Mouse (Mus musculus): ENCODE measurements around the gene Txnrd1. TPM values are rescaled to one million over a fixed set of nuclear protein-coding genes. Genes with fewer than 3 reads are reported as not detected.

The Txnrd1 gene
- 189 and 195 TPM in 2 replicates for polyA plus RNA-seq (2014; fragmentation: Nextera tagmentation; extraction: Ambion mirVana)

DNA sequence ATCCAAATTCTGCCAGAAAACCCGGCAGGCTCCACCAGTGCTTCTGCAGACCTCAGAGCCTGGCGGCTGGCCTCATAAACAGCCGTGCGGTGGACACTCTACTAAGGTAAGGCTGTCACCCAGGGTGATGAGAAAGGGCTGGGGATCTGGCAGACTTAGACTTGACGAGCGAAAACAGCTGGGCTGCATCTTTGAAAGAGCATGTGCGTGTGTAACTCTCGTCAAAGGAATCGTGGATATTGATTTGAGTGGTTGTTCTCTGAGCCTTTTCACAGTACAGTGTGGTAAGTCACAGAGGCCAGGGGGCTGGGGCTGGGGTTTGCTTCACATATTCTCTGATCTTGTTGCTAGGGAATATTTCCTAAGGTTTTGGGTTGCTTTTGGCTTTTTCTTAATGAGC lies at the start of gene Txnrd1:
TSS of gene Txnrd1 (plus strand) at position 26 of the 400 bp plus-strand sequence.
- Histone ChIP-seq H3K9ac (ENCODE audit: low read length) (0 out of 2 replicates have a peak within 1 kb of the TSS, but pooled peaks have one; percentile 2), H3K4me1 (ENCODE audit: control insufficient read depth, insufficient read depth, low read length) (0 out of 2 replicates have a peak, but pooled peaks cover 3% of the 10 kb centered on the region), H3K36me3 (ENCODE audit: control insufficient read depth, insufficient read depth, low read length) (no peaks in the 10 kb centered on the region), H3K27me3 (ENCODE audit: control insufficient read depth, insufficient read depth, low read length) (no peaks in the 10 kb centered on the region), H3K4me3 (ENCODE audit: low read depth, low read length) (no peak within 1 kb of the TSS), H3K9me3 (ENCODE audit: control insufficient read depth, low read length) (no peaks in the 10 kb centered on the region), H3K4me2 (no peak within 1 kb of the TSS), H3K27ac (ENCODE audit: low read depth, low read length) (no peak within 1 kb of the TSS)
- ATAC-seq (ENCODE audit: low FRiP score) (no peak), DNase-seq (ENCODE audit: low spot score, missing footprints) (peak; percentile 87)
- 73% methylated on average over 9 of the region's 9 CpGs for WGBS

DNA sequence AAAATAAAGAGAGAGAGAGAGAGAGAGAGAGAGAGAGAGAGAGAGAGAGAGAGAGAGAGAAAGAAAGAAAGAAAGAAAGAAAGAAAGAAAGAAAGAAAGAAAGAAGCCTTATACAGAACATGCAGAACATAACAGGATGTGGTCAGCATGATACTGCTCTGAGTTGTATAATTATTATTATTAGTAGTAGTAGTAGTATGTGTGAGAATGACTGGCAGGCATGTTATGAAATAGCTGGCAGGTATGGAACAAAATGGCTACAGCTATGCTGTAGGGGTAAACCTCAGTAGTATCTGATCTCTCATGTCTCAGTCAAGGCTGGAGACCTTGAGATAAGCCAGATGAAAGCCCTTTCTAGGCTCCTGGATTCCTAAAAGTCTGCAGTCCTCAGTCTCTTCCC lies 44.6 kb upstream of the Txnrd1 start:
- ATAC-seq (ENCODE audit: low FRiP score): no peak

DNA sequence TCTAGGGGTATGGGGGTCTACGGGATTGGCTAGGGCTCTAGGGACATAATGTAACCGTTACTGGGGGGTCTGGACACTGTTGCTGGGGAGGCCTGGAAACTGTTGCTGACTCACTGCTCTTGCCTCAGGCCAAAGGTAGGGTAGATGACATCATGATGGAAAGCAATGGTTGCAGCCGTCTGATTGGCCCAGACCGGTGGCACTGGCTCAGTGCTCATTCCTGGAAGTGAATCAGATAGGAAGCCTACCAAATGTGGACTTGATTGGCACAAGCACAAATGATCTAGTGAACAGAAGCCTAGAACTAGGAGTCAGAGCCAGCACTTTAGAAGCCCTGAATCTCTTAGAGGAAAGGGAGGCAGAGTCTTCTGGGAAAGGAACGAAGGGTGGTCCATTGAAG lies 43.2 kb upstream of the Txnrd1 start:
- no peaks in the 10 kb centered on the region for H3K36me3 ChIP-seq (ENCODE audit: control insufficient read depth, insufficient read depth, low read length)
- DNase-seq (ENCODE audit: low spot score, missing footprints) (no peak), ATAC-seq (ENCODE audit: low FRiP score) (no peak)
- H3K27ac ChIP-seq (ENCODE audit: low read depth, low read length): no peak overlapping the region
- no peaks in the 10 kb centered on the region; the same call in 1 of the 2 replicates for H3K9me3 ChIP-seq (ENCODE audit: control insufficient read depth, low read length)
- WGBS: 87% methylated on average over 5 of the region's 5 CpGs
- no peaks in the 10 kb centered on the region for H3K27me3 ChIP-seq (ENCODE audit: control insufficient read depth, insufficient read depth, low read length)
- H3K4me2 ChIP-seq: no peak overlapping the region
- H3K4me1 ChIP-seq (ENCODE audit: control insufficient read depth, insufficient read depth, low read length): no peaks in the 10 kb centered on the region
- H3K9ac ChIP-seq (ENCODE audit: low read length): no peak overlapping the region
- no peak overlapping the region for H3K4me3 ChIP-seq (ENCODE audit: low read depth, low read length)

More for the DNA sequence above, 44.6 kb upstream of the Txnrd1 start:
- H3K4me1 ChIP-seq (ENCODE audit: control insufficient read depth, insufficient read depth, low read length): no peaks in the 10 kb centered on the region
- H3K9ac ChIP-seq (ENCODE audit: low read length): no peak overlapping the region
- H3K27ac ChIP-seq (ENCODE audit: low read depth, low read length): no peak overlapping the region
- no peak for DNase-seq (ENCODE audit: low spot score, missing footprints)
- H3K9me3 ChIP-seq (ENCODE audit: control insufficient read depth, low read length): no peaks in the 10 kb centered on the region; the same call in 1 of the 2 replicates
- no peaks in the 10 kb centered on the region for H3K36me3 ChIP-seq (ENCODE audit: control insufficient read depth, insufficient read depth, low read length)
- no peak overlapping the region for H3K4me2 ChIP-seq
- H3K4me3 ChIP-seq (ENCODE audit: low read depth, low read length): no peak overlapping the region
- H3K27me3 ChIP-seq (ENCODE audit: control insufficient read depth, insufficient read depth, low read length): no peaks in the 10 kb centered on the region

DNA sequence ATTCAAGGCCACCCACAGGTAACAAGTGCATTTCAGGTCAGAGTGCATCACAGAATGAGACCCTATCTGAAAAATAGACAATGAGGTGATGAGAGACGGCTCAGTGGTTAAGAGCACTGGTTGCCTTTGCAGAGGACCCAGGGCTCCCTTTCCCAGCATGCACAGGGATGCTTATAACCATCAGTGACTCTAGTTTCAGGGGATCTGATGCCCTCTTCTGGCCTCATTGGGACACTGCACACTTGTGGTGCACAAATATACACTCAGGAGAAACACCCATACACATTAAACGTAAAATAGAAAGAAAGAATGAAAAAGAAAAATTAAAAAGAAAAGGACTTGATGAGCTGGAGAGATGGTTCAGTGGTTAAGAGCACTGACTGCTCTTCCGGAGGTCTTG lies 42.0 kb upstream of the Txnrd1 start:
- DNase-seq (ENCODE audit: low spot score, missing footprints): no peak
- Histone ChIP-seq H3K9ac (ENCODE audit: low read length) (no peak overlapping the region), H3K36me3 (ENCODE audit: control insufficient read depth, insufficient read depth, low read length) (no peaks in the 10 kb centered on the region), H3K27ac (ENCODE audit: low read depth, low read length) (no peak overlapping the region), H3K4me2 (no peak overlapping the region), H3K9me3 (ENCODE audit: control insufficient read depth, low read length) (no peaks in the 10 kb centered on the region; the same call in 1 of the 2 replicates), H3K4me3 (ENCODE audit: low read depth, low read length) (no peak overlapping the region), H3K27me3 (ENCODE audit: control insufficient read depth, insufficient read depth, low read length) (no peaks in the 10 kb centered on the region), H3K4me1 (ENCODE audit: control insufficient read depth, insufficient read depth, low read length) (peaks cover 2% of the 10 kb centered on the region; the same call in 1 of the 2 replicates)
- ATAC-seq (ENCODE audit: low FRiP score): no peak
- WGBS: 90% methylated on average over 3 of the region's 3 CpGs

DNA sequence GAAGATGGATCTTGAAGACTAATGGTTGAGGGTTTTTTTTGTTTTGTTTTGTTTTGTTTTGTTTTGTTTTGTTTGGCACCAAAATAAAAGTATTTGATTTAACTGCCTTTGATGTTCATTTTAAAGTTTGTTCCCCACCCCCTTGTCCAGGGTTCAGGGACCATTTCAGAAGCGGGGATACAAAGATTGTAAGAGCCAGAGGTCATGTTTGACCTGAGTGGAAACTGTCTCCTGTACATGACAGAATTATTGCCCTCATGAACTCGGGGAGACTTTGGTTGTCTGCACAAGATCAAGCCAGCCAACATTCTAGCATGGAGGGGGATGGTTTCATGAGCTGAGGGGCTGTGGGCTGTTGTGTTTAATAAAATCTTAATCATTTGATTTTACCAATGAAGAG lies 41.4 kb upstream of the Txnrd1 start:
- no peaks in the 10 kb centered on the region for H3K27me3 ChIP-seq (ENCODE audit: control insufficient read depth, insufficient read depth, low read length)
- 77% methylated on average over 2 of the region's 2 CpGs for WGBS
- H3K27ac ChIP-seq (ENCODE audit: low read depth, low read length): no peak overlapping the region
- no peaks in the 10 kb centered on the region; the same call in 1 of the 2 replicates for H3K9me3 ChIP-seq (ENCODE audit: control insufficient read depth, low read length)
- H3K4me3 ChIP-seq (ENCODE audit: low read depth, low read length): no peak overlapping the region
- peaks cover 2% of the 10 kb centered on the region; the same call in 1 of the 2 replicates for H3K4me1 ChIP-seq (ENCODE audit: control insufficient read depth, insufficient read depth, low read length)
- ATAC-seq (ENCODE audit: low FRiP score) (no peak), DNase-seq (ENCODE audit: low spot score, missing footprints) (no peak)
- no peak overlapping the region for H3K9ac ChIP-seq (ENCODE audit: low read length)
- no peak overlapping the region for H3K4me2 ChIP-seq
- no peaks in the 10 kb centered on the region for H3K36me3 ChIP-seq (ENCODE audit: control insufficient read depth, insufficient read depth, low read length)

DNA sequence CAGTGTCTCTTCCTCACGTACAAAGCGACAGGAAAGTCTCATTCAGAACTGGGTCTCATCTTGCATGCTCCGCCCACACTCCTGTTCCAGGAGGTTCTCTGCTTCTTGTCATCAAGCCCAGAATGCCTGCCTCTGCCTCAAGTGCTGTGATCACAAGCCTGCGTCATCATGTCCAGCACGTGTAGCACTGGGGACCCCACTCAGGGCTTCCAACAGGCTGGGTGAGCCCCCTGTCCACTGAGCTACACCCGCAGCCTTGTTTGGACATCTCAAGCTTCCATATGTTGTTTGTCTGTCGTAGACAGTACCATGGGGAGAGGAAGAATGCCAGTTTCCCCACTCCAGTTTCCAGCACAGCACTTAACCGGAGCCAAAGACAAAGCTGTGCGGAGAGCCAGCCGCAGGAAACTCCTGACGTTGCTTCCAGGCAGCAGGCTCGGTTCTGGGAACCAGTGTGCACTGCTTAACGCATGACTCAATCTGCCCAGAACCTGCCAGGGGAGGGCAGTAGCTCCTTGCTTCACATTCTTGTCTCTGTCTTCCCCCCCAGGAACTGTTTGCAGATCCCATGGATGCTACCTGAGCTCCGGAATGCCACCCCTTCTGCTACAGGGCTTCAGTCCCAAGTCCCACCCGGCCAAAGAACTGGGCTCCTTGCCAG lies 38.5 kb upstream of the Txnrd1 start:
- Histone ChIP-seq H3K36me3 (ENCODE audit: control insufficient read depth, insufficient read depth, low read length) (no peaks in the 10 kb centered on the region), H3K9ac (ENCODE audit: low read length) (no peak overlapping the region), H3K27me3 (ENCODE audit: control insufficient read depth, insufficient read depth, low read length) (no peaks in the 10 kb centered on the region), H3K4me2 (0 out of 2 replicates have a peak overlapping the region, but pooled peaks have one; percentile 3), H3K9me3 (ENCODE audit: control insufficient read depth, low read length) (no peaks in the 10 kb centered on the region; the same call in 1 of the 2 replicates), H3K4me1 (ENCODE audit: control insufficient read depth, insufficient read depth, low read length) (peaks cover 2% of the 10 kb centered on the region; the same call in 1 of the 2 replicates), H3K27ac (ENCODE audit: low read depth, low read length) (no peak overlapping the region), H3K4me3 (ENCODE audit: low read depth, low read length) (no peak overlapping the region)
- no peak for ATAC-seq (ENCODE audit: low FRiP score)
- 50% methylated on average over 15 of the region's 15 CpGs for WGBS
- no peak for DNase-seq (ENCODE audit: low spot score, missing footprints)

DNA sequence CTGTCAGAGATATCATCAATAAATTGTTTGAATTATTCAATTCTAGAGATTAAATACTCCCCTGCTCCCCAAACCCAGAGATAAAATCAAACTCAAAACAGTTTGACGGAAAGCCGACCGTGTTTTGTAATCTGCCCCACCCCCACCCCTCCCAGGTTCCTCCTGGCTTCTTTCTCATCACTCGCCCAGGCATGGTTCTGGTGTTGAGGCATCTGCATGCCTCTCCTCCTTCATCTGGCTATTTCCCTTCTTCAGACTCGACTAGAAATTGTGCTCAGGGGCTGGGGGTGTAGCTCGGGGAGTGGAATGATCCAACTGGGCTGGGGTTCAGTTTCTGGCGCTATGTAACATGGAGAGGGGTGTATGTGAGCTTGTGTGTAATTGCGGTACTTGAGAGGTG lies 38.0 kb upstream of the Txnrd1 start:
- no peak for ATAC-seq (ENCODE audit: low FRiP score)

DNA sequence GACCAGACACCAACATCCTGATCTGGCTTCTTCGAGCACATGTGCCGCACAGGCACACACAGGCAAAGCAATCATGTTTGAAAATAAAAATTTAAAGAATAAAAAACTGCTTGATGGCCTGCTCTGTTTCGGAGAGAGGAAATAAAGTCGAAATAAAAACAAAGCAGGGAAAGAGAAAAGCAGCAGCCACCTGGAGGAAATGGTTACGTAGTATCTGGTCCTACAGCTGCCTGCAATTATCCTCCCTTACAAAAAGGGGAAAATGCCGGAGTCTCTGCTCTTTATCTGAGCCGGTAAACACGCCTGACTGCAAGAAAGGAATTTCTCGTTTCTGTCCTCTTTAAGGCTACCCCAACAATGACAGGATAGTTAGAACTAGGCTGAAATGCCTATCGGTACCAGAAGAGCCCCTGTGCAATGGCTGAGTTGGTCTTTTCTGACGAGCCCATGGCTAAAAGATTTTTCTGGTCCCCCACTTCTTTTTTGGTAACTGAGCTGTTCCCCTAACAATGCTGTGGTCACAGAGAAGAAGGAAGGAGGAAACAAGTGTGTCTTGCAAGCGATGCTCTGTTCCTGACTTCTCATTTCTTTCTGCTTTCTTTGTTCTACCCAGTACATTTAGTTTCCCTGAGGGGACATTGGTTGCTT lies 37.2 kb upstream of the Txnrd1 start:
- Histone ChIP-seq H3K4me1 (ENCODE audit: control insufficient read depth, insufficient read depth, low read length) (peaks cover 2% of the 10 kb centered on the region; the same call in 1 of the 2 replicates), H3K4me2 (no peak overlapping the region), H3K27ac (ENCODE audit: low read depth, low read length) (no peak overlapping the region), H3K9ac (ENCODE audit: low read length) (no peak overlapping the region), H3K27me3 (ENCODE audit: control insufficient read depth, insufficient read depth, low read length) (no peaks in the 10 kb centered on the region), H3K9me3 (ENCODE audit: control insufficient read depth, low read length) (no peaks in the 10 kb centered on the region; the same call in 1 of the 2 replicates), H3K4me3 (ENCODE audit: low read depth, low read length) (no peak overlapping the region), H3K36me3 (ENCODE audit: control insufficient read depth, insufficient read depth, low read length) (no peaks in the 10 kb centered on the region)
- 45% methylated on average over 12 of the region's 12 CpGs for WGBS
- DNase-seq (ENCODE audit: low spot score, missing footprints) (no peak), ATAC-seq (ENCODE audit: low FRiP score) (no peak)

More for the DNA sequence above, 38.0 kb upstream of the Txnrd1 start:
- DNase-seq (ENCODE audit: low spot score, missing footprints): no peak
- no peaks in the 10 kb centered on the region; the same call in 1 of the 2 replicates for H3K9me3 ChIP-seq (ENCODE audit: control insufficient read depth, low read length)
- H3K4me3 ChIP-seq (ENCODE audit: low read depth, low read length): no peak overlapping the region
- no peak overlapping the region for H3K9ac ChIP-seq (ENCODE audit: low read length)
- H3K36me3 ChIP-seq (ENCODE audit: control insufficient read depth, insufficient read depth, low read length): no peaks in the 10 kb centered on the region
- WGBS: 54% methylated on average over 8 of the region's 8 CpGs
- peaks cover 2% of the 10 kb centered on the region; the same call in 1 of the 2 replicates for H3K4me1 ChIP-seq (ENCODE audit: control insufficient read depth, insufficient read depth, low read length)
- H3K4me2 ChIP-seq: no peak overlapping the region
- H3K27ac ChIP-seq (ENCODE audit: low read depth, low read length): no peak overlapping the region
- no peaks in the 10 kb centered on the region for H3K27me3 ChIP-seq (ENCODE audit: control insufficient read depth, insufficient read depth, low read length)

DNA sequence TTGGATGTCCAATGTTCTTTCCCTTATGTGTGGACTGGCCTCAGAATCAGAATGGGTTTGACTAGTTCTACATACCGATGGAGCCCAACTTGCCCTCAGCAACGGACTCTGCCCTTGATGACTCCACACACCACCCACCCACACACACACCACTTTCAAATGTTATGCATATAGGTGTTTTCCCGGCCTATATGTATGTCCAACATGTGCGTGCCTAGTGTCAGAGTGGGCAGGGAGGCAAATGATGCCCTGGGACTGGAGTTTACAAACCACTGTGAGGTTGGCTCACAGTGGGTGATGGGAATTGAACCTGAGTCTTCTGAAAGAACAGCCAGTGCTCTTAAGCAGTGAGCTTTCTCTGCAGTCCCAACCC lies 36.6 kb upstream of the Txnrd1 start:
- Histone ChIP-seq H3K9ac (ENCODE audit: low read length) (no peak overlapping the region), H3K4me2 (no peak overlapping the region), H3K36me3 (ENCODE audit: control insufficient read depth, insufficient read depth, low read length) (no peaks in the 10 kb centered on the region), H3K4me1 (ENCODE audit: control insufficient read depth, insufficient read depth, low read length) (peaks cover 2% of the 10 kb centered on the region; the same call in 1 of the 2 replicates), H3K27ac (ENCODE audit: low read depth, low read length) (no peak overlapping the region), H3K4me3 (ENCODE audit: low read depth, low read length) (no peak overlapping the region), H3K27me3 (ENCODE audit: control insufficient read depth, insufficient read depth, low read length) (no peaks in the 10 kb centered on the region), H3K9me3 (ENCODE audit: control insufficient read depth, low read length) (no peaks in the 10 kb centered on the region)
- ATAC-seq (ENCODE audit: low FRiP score) (no peak), DNase-seq (ENCODE audit: low spot score, missing footprints) (no peak)
- 95% methylated on average over 4 of the region's 4 CpGs for WGBS
